Mouse (Mus musculus) myocyte (in vitro differentiated cells): Measurements from ENCODE around the gene Kpnb1. TPM values are rescaled to one million over a fixed set of nuclear protein-coding genes. Genes with fewer than 3 reads are reported as not detected.
A peak's percentile ranks its signal among the peaks of the same experiment; 100 is the strongest.

ENCODE experiments used
- H3K27me3 ChIP-seq: one replicate; pipeline ENCODE4 v1.6.1; 2011; ENCODE audit not compliant: control insufficient read depth, insufficient read depth, insufficient read length
- H3K36me3 ChIP-seq: one replicate; pipeline ENCODE4 v1.6.1; 2011; ENCODE audit not compliant: control insufficient read depth, insufficient read depth
- H3K4me2 ChIP-seq: one replicate; pipeline ENCODE4 v1.6.1; 2011; ENCODE audit warnings: low read depth, control low read depth
- H3K4me3 ChIP-seq: one replicate; pipeline ENCODE4 v1.5.1; 2011; ENCODE audit warnings: mild to moderate bottlenecking, control low read depth, moderate library complexity
- H3K79me2 ChIP-seq: one replicate; pipeline ENCODE4 v1.6.1; 2011; ENCODE audit not compliant: control insufficient read depth, insufficient read depth
- H3ac ChIP-seq: one replicate; pipeline ENCODE4 v1.6.1; 2011; ENCODE audit not compliant: control insufficient read depth, insufficient read length
- CEBPB ChIP-seq: IDR thresholded peaks from 2 replicates; pipeline ENCODE4 v1.6.1; 2011; ENCODE audit warnings: mild to moderate bottlenecking, moderate library complexity; ENCODE audit not compliant: poor library complexity, insufficient read depth, severe bottlenecking
- E2F4 ChIP-seq: IDR thresholded peaks from one replicate; pipeline ENCODE4 v1.6.1; 2011; ENCODE audit warnings: mild to moderate bottlenecking, control low read depth, moderate library complexity; ENCODE audit not compliant: insufficient read depth
- MAX ChIP-seq: IDR thresholded peaks from one replicate; pipeline ENCODE4 v1.6.1; 2011; ENCODE audit warnings: low read depth, mild to moderate bottlenecking, control low read depth
- MYOD1 ChIP-seq, 3 experiments: IDR thresholded peaks; one replicate each; pipeline ENCODE4 v1.6.1; 2011; ENCODE audit warnings: control low read depth in 2 of 3, low read depth in 2 of 3, mild to moderate bottlenecking in 2 of 3, moderate library complexity in 1 of 3; ENCODE audit not compliant: insufficient read length in 2 of 3, control insufficient read depth in 1 of 3
- MYOG ChIP-seq, 3 experiments: IDR thresholded peaks; one replicate each; pipeline ENCODE4 v1.6.1; 2011; ENCODE audit warnings: control low read depth in 2 of 3, low read depth in 2 of 3, mild to moderate bottlenecking in 2 of 3; ENCODE audit not compliant: insufficient read length in 2 of 3, control insufficient read depth in 1 of 3, insufficient read depth in 1 of 3
- POLR2A ChIP-seq: IDR thresholded peaks from one replicate; pipeline ENCODE4 v1.6.1; 2011; ENCODE audit warnings: low read depth, mild to moderate bottlenecking, control low read depth, moderate library complexity; ENCODE audit not compliant: insufficient read length
- POLR2AphosphoS2 ChIP-seq: IDR thresholded peaks from one replicate; pipeline ENCODE4 v1.6.1; 2011; ENCODE audit warnings: low read depth, control low read depth; ENCODE audit not compliant: insufficient read length
- REST ChIP-seq: IDR thresholded peaks from one replicate; pipeline ENCODE4 v1.6.1; 2011; ENCODE audit warnings: mild to moderate bottlenecking, control low read depth, moderate library complexity; ENCODE audit not compliant: insufficient read depth, insufficient read length
- SRF ChIP-seq: IDR thresholded peaks from one replicate; pipeline ENCODE4 v1.6.1; 2011; ENCODE audit warnings: low read depth; ENCODE audit not compliant: control insufficient read depth, insufficient read length
- TCF12 ChIP-seq: IDR thresholded peaks from one replicate; pipeline ENCODE4 v1.6.1; 2011; ENCODE audit warnings: mild to moderate bottlenecking, control low read depth; ENCODE audit not compliant: poor library complexity, insufficient read depth, severe bottlenecking
- TCF3 ChIP-seq: IDR thresholded peaks from one replicate; pipeline ENCODE4 v1.6.1; 2011; ENCODE audit warnings: low read depth, control low read depth; ENCODE audit not compliant: insufficient read length
- USF1 ChIP-seq: IDR thresholded peaks from one replicate; pipeline ENCODE4 v1.6.1; 2011; ENCODE audit warnings: low read depth, mild to moderate bottlenecking, control low read depth, moderate library complexity
- polyA plus RNA-seq: library from polyadenylated mRNA; unstranded; fragments of >200 nt; fragmentation: generic; extraction: Trizol; gene quantifications from one replicate; pipeline ENCODE4 v1.2.1, GENCODE M21; 2012; ENCODE audit warnings: missing spikeins

Gene Kpnb1
- polyA plus RNA-seq, 1 experiment: 103 TPM

GRCm38 (mm10) chr11:97176851-97177250, 10.8 kb downstream of the Kpnb1 start:
- TF ChIP-seq CEBPB (no peak), REST (no peak), TCF12 (no peak), POLR2A (no peak), SRF (no peak), TCF3 (no peak), E2F4 (no peak), MYOG (IDR thresholded peaks at IDR 0.05; ENCODE audit: control insufficient read depth in 1 of 3, insufficient read depth in 1 of 3, insufficient read length in 2 of 3, low read depth in 2 of 3) (no peak), MAX (no peak), USF1 (no peak), MYOD1 (IDR thresholded peaks at IDR 0.05; ENCODE audit: control insufficient read depth in 1 of 3, insufficient read length in 2 of 3, low read depth in 2 of 3) (no peak), POLR2AphosphoS2 (no peak)
- no peaks in the 10 kb centered on the region for H3K27me3 ChIP-seq
- no peak overlapping the region for H3K4me2 ChIP-seq
- H3K4me3 ChIP-seq: no peak overlapping the region
- H3K79me2 ChIP-seq: peaks cover 46% of the 10 kb centered on the region
- H3ac ChIP-seq: no peak overlapping the region
- peaks cover 89% of the 10 kb centered on the region for H3K36me3 ChIP-seq

GRCm38 (mm10) chr11:97175499-97175898, 12.2 kb downstream of the Kpnb1 start:
- H3K79me2 ChIP-seq: peaks cover 33% of the 10 kb centered on the region
- peaks cover 89% of the 10 kb centered on the region for H3K36me3 ChIP-seq
- H3K4me2 ChIP-seq: no peak overlapping the region
- H3K4me3 ChIP-seq: no peak overlapping the region
- TF ChIP-seq CEBPB (no peak), E2F4 (no peak), MAX (no peak), MYOD1 (IDR thresholded peaks at IDR 0.05; ENCODE audit: control insufficient read depth in 1 of 3, insufficient read length in 2 of 3, low read depth in 2 of 3) (no peak), TCF12 (no peak), SRF (no peak), POLR2A (no peak), REST (no peak), USF1 (no peak), MYOG (IDR thresholded peaks at IDR 0.05; ENCODE audit: control insufficient read depth in 1 of 3, insufficient read depth in 1 of 3, insufficient read length in 2 of 3, low read depth in 2 of 3) (no peak), TCF3 (no peak), POLR2AphosphoS2 (no peak)
- H3K27me3 ChIP-seq: no peaks in the 10 kb centered on the region
- H3ac ChIP-seq: no peak overlapping the region

GRCm38 (mm10) chr11:97160341-97160740, 27.3 kb downstream of the Kpnb1 start:
- H3ac ChIP-seq: no peak overlapping the region
- TF ChIP-seq REST: no peak
- no peak for TF ChIP-seq MYOG (IDR thresholded peaks at IDR 0.05; ENCODE audit: control insufficient read depth in 1 of 3, insufficient read depth in 1 of 3, insufficient read length in 2 of 3, low read depth in 2 of 3)
- TF ChIP-seq E2F4: no peak
- no peak for TF ChIP-seq TCF12
- no peak for TF ChIP-seq SRF
- TF ChIP-seq MAX: no peak
- no peak for TF ChIP-seq MYOD1 (IDR thresholded peaks at IDR 0.05; ENCODE audit: control insufficient read depth in 1 of 3, insufficient read length in 2 of 3, low read depth in 2 of 3)
- TF ChIP-seq POLR2AphosphoS2: no peak
- no peak for TF ChIP-seq CEBPB
- no peak for TF ChIP-seq USF1
- no peak overlapping the region for H3K4me3 ChIP-seq
- peaks cover 85% of the 10 kb centered on the region for H3K36me3 ChIP-seq
- H3K79me2 ChIP-seq: no peaks in the 10 kb centered on the region
- H3K4me2 ChIP-seq: no peak overlapping the region
- H3K27me3 ChIP-seq: no peaks in the 10 kb centered on the region

- H3K36me3 ChIP-seq: peaks cover 53% of the 10 kb centered on the region
- TF ChIP-seq CEBPB: no peak
- no peak for TF ChIP-seq MAX
- no peak for TF ChIP-seq E2F4
- TF ChIP-seq MYOD1 (IDR thresholded peaks at IDR 0.05; ENCODE audit: control insufficient read depth in 1 of 3, insufficient read length in 2 of 3, low read depth in 2 of 3): no peak
- no peak for TF ChIP-seq MYOG (IDR thresholded peaks at IDR 0.05; ENCODE audit: control insufficient read depth in 1 of 3, insufficient read depth in 1 of 3, insufficient read length in 2 of 3, low read depth in 2 of 3)
- no peak for TF ChIP-seq TCF3
- TF ChIP-seq POLR2AphosphoS2: no peak
- no peak for TF ChIP-seq TCF12
- TF ChIP-seq USF1: no peak
- no peak for TF ChIP-seq REST
- TF ChIP-seq POLR2A: no peak
- TF ChIP-seq SRF: no peak
Observed at GRCm38 (mm10) chr11:97156999-97157398, 30.7 kb downstream of the Kpnb1 start.

GRCm38 (mm10) chr11:97152662-97153287, 34.9 kb downstream of the Kpnb1 start:
- TF ChIP-seq TCF3: no peak
- TF ChIP-seq MAX: no peak
- TF ChIP-seq E2F4: no peak
- TF ChIP-seq TCF12: no peak
- TF ChIP-seq USF1: no peak
- no peak for TF ChIP-seq REST
- TF ChIP-seq MYOD1 (IDR thresholded peaks at IDR 0.05; ENCODE audit: control insufficient read depth in 1 of 3, insufficient read length in 2 of 3, low read depth in 2 of 3): peak in 2 of 3 experiments; percentile 10 to 20
- TF ChIP-seq SRF: no peak
- no peak for TF ChIP-seq CEBPB
- peak in 1 of 3 experiments; percentile 24 for TF ChIP-seq MYOG (IDR thresholded peaks at IDR 0.05; ENCODE audit: control insufficient read depth in 1 of 3, insufficient read depth in 1 of 3, insufficient read length in 2 of 3, low read depth in 2 of 3)
- no peak for TF ChIP-seq POLR2A
- TF ChIP-seq POLR2AphosphoS2: peak; percentile 8
- Histone ChIP-seq H3K4me2 (no peak overlapping the region), H3K27me3 (peaks cover 35% of the 10 kb centered on the region), H3ac (no peak overlapping the region), H3K36me3 (peaks cover 12% of the 10 kb centered on the region), H3K4me3 (no peak overlapping the region), H3K79me2 (no peaks in the 10 kb centered on the region)

More at GRCm38 (mm10) chr11:97156999-97157398, 30.7 kb downstream of the Kpnb1 start:
- H3K4me2 ChIP-seq: no peak overlapping the region
- no peaks in the 10 kb centered on the region for H3K27me3 ChIP-seq
- no peak overlapping the region for H3ac ChIP-seq
- no peaks in the 10 kb centered on the region for H3K79me2 ChIP-seq
- no peak overlapping the region for H3K4me3 ChIP-seq
